Mouse (Mus musculus) megakaryocyte, embryonic 14.5 days (primary cell): ENCODE measurements around the gene Enox1.

Experiments used
- FLI1 ChIP-seq: IDR thresholded peaks from 2 replicates; pipeline ENCODE4 v1.6.1; 2012; ENCODE audit warnings: low read length, inconsistent platforms, mixed read lengths
- GATA1 ChIP-seq: IDR thresholded peaks from 3 replicates; pipeline ENCODE4 v1.6.1; 2012; ENCODE audit warnings: mixed read lengths, low read length, inconsistent platforms, borderline replicate concordance

DNA sequence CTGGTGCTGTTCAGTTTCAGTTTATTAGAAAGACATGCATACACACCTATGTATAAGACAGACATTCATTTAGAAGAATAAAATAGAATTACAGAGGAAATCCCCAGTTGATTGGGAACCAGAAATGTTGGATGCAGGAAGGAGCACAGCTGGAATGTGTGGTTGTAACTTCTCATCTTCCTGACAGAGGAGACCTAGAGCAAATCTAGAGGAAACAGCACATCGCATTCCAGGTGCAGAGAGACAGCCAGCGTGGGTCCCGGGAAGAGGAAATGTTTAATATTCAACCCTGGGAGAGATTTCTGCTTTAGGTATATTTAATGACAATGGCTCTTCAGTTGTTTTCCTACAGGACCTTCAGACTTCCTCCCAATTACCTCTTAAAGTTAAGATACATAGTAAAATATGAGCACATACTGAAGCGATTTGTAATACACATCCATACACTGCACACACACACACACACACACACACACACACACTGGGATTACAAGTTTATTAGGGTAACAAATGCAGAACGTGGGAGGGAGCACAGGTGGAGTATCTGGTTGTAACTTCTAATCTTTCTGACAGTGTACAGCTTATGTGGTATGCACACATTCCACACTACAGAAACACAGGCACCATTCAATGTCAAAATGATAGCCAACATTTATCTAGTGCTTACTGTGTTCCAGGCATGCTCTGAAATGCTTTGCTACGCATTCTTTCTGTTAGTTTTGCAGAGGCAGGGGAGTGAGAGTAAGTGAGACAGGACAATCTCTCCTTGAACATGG lies 405.4 kb downstream of the Enox1 start:
- TF ChIP-seq GATA1 = no peak
- TF ChIP-seq FLI1 = no peak
